Mouse (Mus musculus) CH12.LX (cell line): ENCODE data around the gene Mapkapk2. TPM values are rescaled to one million over a fixed set of nuclear protein-coding genes. Genes with fewer than 3 reads are reported as not detected.

ENCODE experiments used
- DNase-seq: peaks from one replicate; pipeline ENCODE4 v3.0.0-alpha.2; 2013; ENCODE audit errors: extremely low read depth
- H3K27ac ChIP-seq: 2 replicates; pipeline ENCODE4 v1.5.1; 2012; ENCODE audit warnings: low read depth, mild to moderate bottlenecking, control low read depth, moderate library complexity; ENCODE audit not compliant: insufficient read depth
- H3K27me3 ChIP-seq: replicated peaks from 2 replicates; pipeline ENCODE3; 2012; ENCODE audit warnings: inconsistent platforms
- H3K36me3 ChIP-seq, 2 experiments: replicated peaks in 1 of 2; 2 replicates each; pipeline versions ENCODE3 to v1.6.1; 2012; ENCODE audit warnings: inconsistent platforms in 1 of 2, low read length in 1 of 2, mild to moderate bottlenecking in 1 of 2, mixed read lengths in 1 of 2, moderate library complexity in 1 of 2; ENCODE audit not compliant: control insufficient read depth in 1 of 2, insufficient read depth in 1 of 2
- H3K4me1 ChIP-seq, 2 experiments: 2 replicates each; pipeline ENCODE4 v1.6.1; 2012; ENCODE audit warnings: inconsistent platforms in 1 of 2, moderate library complexity in 1 of 2; ENCODE audit not compliant: insufficient read depth in 2 of 2, control insufficient read depth in 1 of 2
- H3K4me2 ChIP-seq: 2 replicates; pipeline ENCODE4 v1.6.1; 2012; ENCODE audit warnings: low read depth, mild to moderate bottlenecking, control low read depth; ENCODE audit not compliant: poor library complexity, insufficient read depth, severe bottlenecking
- H3K4me3 ChIP-seq, 3 experiments: fragments of 150-350 bp in 1 of 3; sonication (generic) in 1 of 3; replicated peaks in 1 of 3; 2 replicates each; pipeline versions ENCODE3 to v1.5.1; 2011 to 2012; ENCODE audit warnings: low read depth in 2 of 3, low read length in 2 of 3, mild to moderate bottlenecking in 2 of 3, moderate library complexity in 2 of 3, control low read depth in 1 of 3, improper control_type of control experiment in 1 of 3, inconsistent platforms in 1 of 3, mixed read lengths in 1 of 3; ENCODE audit not compliant: poor library complexity in 1 of 3
- H3K79me2 ChIP-seq: replicated peaks from 2 replicates; pipeline ENCODE4 v1.6.1; 2012; ENCODE audit warnings: mild to moderate bottlenecking, moderate library complexity; ENCODE audit not compliant: control insufficient read depth, poor library complexity, insufficient read depth, severe bottlenecking; ENCODE audit errors: extremely low read depth
- H3K9ac ChIP-seq: 2 replicates; pipeline ENCODE4 v1.6.1; 2012; ENCODE audit warnings: low read depth, mild to moderate bottlenecking, control low read depth, moderate library complexity; ENCODE audit not compliant: insufficient read depth
- H3K9me3 ChIP-seq: replicated peaks from 2 replicates; pipeline ENCODE3; 2012; ENCODE audit warnings: low read length, inconsistent platforms, mixed read lengths
- BHLHE40 ChIP-seq: IDR thresholded peaks from 2 replicates; pipeline ENCODE4 v1.6.1; 2011; ENCODE audit warnings: mild to moderate bottlenecking, low read depth, low read length, improper control_type of control experiment
- CHD2 ChIP-seq: IDR thresholded peaks from 2 replicates; pipeline ENCODE4 v1.6.1; 2011; ENCODE audit warnings: low read length, improper control_type of control experiment
- CTCF ChIP-seq, 2 experiments: IDR thresholded peaks in 1 of 2; conservative IDR thresholded peaks in 1 of 2; 2 replicates each; pipeline ENCODE4 v1.5.1; 2011 to 2012; ENCODE audit warnings: low read depth in 2 of 2, low read length in 2 of 2, improper control_type of control experiment in 1 of 2, inconsistent platforms in 1 of 2, mild to moderate bottlenecking in 1 of 2, moderate library complexity in 1 of 2
- E2F4 ChIP-seq: IDR thresholded peaks from 2 replicates; pipeline ENCODE4 v1.6.1; 2011; ENCODE audit warnings: low read depth, low read length, improper control_type of control experiment; ENCODE audit not compliant: insufficient replicate concordance
- ELF1 ChIP-seq: IDR thresholded peaks from 2 replicates; pipeline ENCODE4 v1.6.1; 2014; ENCODE audit warnings: low read depth, mild to moderate bottlenecking, inconsistent platforms, low read length, improper control_type of control experiment
- EP300 ChIP-seq: IDR thresholded peaks from 2 replicates; pipeline ENCODE4 v1.6.1; 2011; ENCODE audit warnings: low read length, improper control_type of control experiment
- ETS1 ChIP-seq: conservative IDR thresholded peaks from 2 replicates; pipeline ENCODE4 v1.6.1; 2012; ENCODE audit warnings: low read depth, mild to moderate bottlenecking, inconsistent platforms, low read length, improper control_type of control experiment, moderate library complexity
- GABPA ChIP-seq: IDR thresholded peaks from 2 replicates; pipeline ENCODE4 v1.6.1; 2012; ENCODE audit warnings: low read depth, low read length, improper control_type of control experiment, inconsistent platforms; ENCODE audit not compliant: insufficient replicate concordance
- HCFC1 ChIP-seq: IDR thresholded peaks from 2 replicates; pipeline ENCODE4 v1.6.1; 2012; ENCODE audit warnings: low read depth, mild to moderate bottlenecking, inconsistent platforms, low read length, improper control_type of control experiment
- IRF4 ChIP-seq: IDR thresholded peaks from 2 replicates; pipeline ENCODE4 v1.6.1; 2014; ENCODE audit warnings: low read depth, mild to moderate bottlenecking, inconsistent platforms, low read length, improper control_type of control experiment
- KAT2A ChIP-seq: IDR thresholded peaks from 2 replicates; pipeline ENCODE4 v1.6.1; 2012; ENCODE audit warnings: low read length, improper control_type of control experiment, inconsistent platforms; ENCODE audit not compliant: insufficient replicate concordance
- MAFK ChIP-seq: IDR thresholded peaks from 2 replicates; pipeline ENCODE4 v1.6.1; 2011; ENCODE audit warnings: low read length, improper control_type of control experiment; ENCODE audit not compliant: insufficient replicate concordance
- MAX ChIP-seq: IDR thresholded peaks from 2 replicates; pipeline ENCODE4 v1.6.1; 2011; ENCODE audit warnings: low read length, improper control_type of control experiment
- MAZ ChIP-seq: IDR thresholded peaks from 2 replicates; pipeline ENCODE4 v1.6.1; 2012; ENCODE audit warnings: low read depth, mild to moderate bottlenecking, inconsistent platforms, low read length, improper control_type of control experiment, moderate library complexity
- MYC ChIP-seq: IDR thresholded peaks from 2 replicates; pipeline ENCODE4 v1.6.1; 2011; ENCODE audit warnings: low read depth, mild to moderate bottlenecking, improper control_type of control experiment, low read length
- NELFE ChIP-seq: IDR thresholded peaks from 2 replicates; pipeline ENCODE4 v1.6.1; 2011; ENCODE audit warnings: low read depth, low read length, improper control_type of control experiment
- NRF1 ChIP-seq: IDR thresholded peaks from 2 replicates; pipeline ENCODE4 v1.6.1; 2014; ENCODE audit warnings: low read depth, mild to moderate bottlenecking, inconsistent platforms, low read length, improper control_type of control experiment, moderate library complexity
- POLR2A ChIP-seq: IDR thresholded peaks from 2 replicates; pipeline ENCODE4 v1.6.1; 2011; ENCODE audit warnings: low read depth, mild to moderate bottlenecking, improper control_type of control experiment, low read length
- RAD21 ChIP-seq: IDR thresholded peaks from 2 replicates; pipeline ENCODE4 v1.6.1; 2011; ENCODE audit warnings: low read depth, mild to moderate bottlenecking, low read length, improper control_type of control experiment, moderate library complexity
- RCOR1 ChIP-seq: conservative IDR thresholded peaks from 2 replicates; pipeline ENCODE4 v1.6.1; 2012; ENCODE audit warnings: low read depth, mild to moderate bottlenecking, inconsistent platforms, low read length, improper control_type of control experiment
- SIN3A ChIP-seq: IDR thresholded peaks from 2 replicates; pipeline ENCODE4 v1.6.1; 2012; ENCODE audit warnings: low read length, improper control_type of control experiment, inconsistent platforms
- SMC3 ChIP-seq: IDR thresholded peaks from 2 replicates; pipeline ENCODE4 v1.6.1; 2011; ENCODE audit warnings: low read depth, low read length, improper control_type of control experiment
- UBTF ChIP-seq: IDR thresholded peaks from 2 replicates; pipeline ENCODE4 v1.6.1; 2012; ENCODE audit warnings: low read depth, mild to moderate bottlenecking, inconsistent platforms, low read length, improper control_type of control experiment, moderate library complexity
- USF1 ChIP-seq: IDR thresholded peaks from 2 replicates; pipeline ENCODE4 v1.6.1; 2014; ENCODE audit warnings: low read depth, mild to moderate bottlenecking, inconsistent platforms, low read length, improper control_type of control experiment
- ZKSCAN1 ChIP-seq: IDR thresholded peaks from 2 replicates; pipeline ENCODE4 v1.6.1; 2012; ENCODE audit warnings: low read depth, inconsistent platforms, low read length, improper control_type of control experiment, borderline replicate concordance
- ZNF384 ChIP-seq: IDR thresholded peaks from 2 replicates; pipeline ENCODE4 v1.6.1; 2012; ENCODE audit warnings: low read depth, low read length, improper control_type of control experiment, inconsistent platforms
- dilution Hi-C: fragments of 300-500 bp; cut with MboI; formaldehyde crosslinking; loops from 2 replicates; pipeline ENCODE4 v1.14.3; 2020; ENCODE audit warnings: low sequenced_read_pairs; ENCODE audit not compliant: extremely low pct_unique_long_range_greater_than_20kb, extremely low pct_ligation_motif_present
- in situ Hi-C: fragments of 300-500 bp; cut with MboI; formaldehyde crosslinking; loops from 3 replicates; pipeline ENCODE4 v1.14.3; 2019; ENCODE audit warnings: low sequenced_read_pairs, low pct_ligation_motif_present, low pct_unique_long_range_greater_than_20kb, mixed read lengths
- polyA plus RNA-seq: library from polyadenylated mRNA; unstranded; fragments of >175 nt; gene quantifications from 2 replicates; pipeline ENCODE4 v1.2.1, GENCODE M21; 2012; ENCODE audit warnings: low read depth; ENCODE audit not compliant: insufficient read length
- total RNA-seq, 2 experiments: library from RNA; depleted of rRNA; stranded (reverse); fragments of 300-350 nt in 1 of 2; fragments of >200 nt in 1 of 2; gene quantifications; 2 replicates each; pipeline ENCODE4 v1.2.3; 2012 to 2014

The Mapkapk2 gene
- total and polyA plus RNA-seq, 3 experiments = 55.0 to 63.5 (median 62.9) TPM

DNA sequence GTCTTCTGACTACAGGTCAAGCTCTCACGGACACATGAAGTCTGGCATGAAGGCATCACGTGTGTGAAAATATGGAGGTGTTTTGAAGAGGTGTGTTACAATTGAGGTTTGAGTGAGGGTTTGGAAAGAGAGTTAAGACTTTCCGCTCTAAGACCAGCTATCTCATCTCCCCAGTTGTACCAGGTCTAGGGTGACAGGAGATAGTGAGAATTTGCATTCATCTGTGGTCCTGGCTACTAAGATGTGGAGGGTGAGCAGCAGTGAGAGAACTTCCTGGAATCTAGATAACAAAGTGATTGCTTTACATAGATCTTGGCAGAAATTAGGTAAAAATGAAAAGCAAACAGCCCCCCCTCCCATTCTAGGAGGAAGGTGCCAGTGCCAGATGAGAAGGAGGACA, 68.4 kb downstream of the Mapkapk2 start:
- in situ Hi-C loops = no loop called here
- Histone ChIP-seq H3K27ac (no peak overlapping the region), H3K4me2 (no peak overlapping the region)

DNA sequence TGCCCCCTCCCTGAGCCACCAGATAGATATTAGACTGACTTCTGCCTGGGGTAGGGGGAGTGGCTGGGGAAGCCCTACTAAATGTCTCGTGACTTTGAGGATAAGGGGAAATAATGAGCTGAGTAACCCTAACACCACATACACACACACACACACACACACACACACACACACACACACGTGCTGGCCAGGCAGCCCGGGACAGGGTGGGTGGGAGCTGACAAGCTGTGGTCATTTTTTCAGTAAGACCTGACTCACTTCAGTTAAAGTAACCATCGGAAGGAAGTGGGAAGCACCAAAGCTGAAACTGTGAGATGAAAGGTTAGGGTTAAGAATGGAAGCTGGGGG, 71.8 kb downstream of the Mapkapk2 start:
- H3K4me3 ChIP-seq = peak overlapping the region in 1 of 3 experiments; percentile 4
- H3K4me1 ChIP-seq = peaks cover 16 to 57% of the 10 kb centered on the region in 2 experiments
- dilution Hi-C loops = no loop called here
- H3K36me3 ChIP-seq = peaks cover 32 to 42% of the 10 kb centered on the region in 2 experiments
- DNase-seq = peak; percentile 66
- H3K9me3 ChIP-seq = no peaks in the 10 kb centered on the region
- H3K79me2 ChIP-seq = peaks cover 15% of the 10 kb centered on the region
- no peaks in the 10 kb centered on the region for H3K27me3 ChIP-seq
- in situ Hi-C loops = no loop called here
- TF ChIP-seq ETS1 = peak; percentile 91
- no peak for TF ChIP-seq UBTF
- peak; percentile 34; the same call in 1 of the 2 replicates for TF ChIP-seq ZNF384
- TF ChIP-seq ELF1 = no peak
- no peak for TF ChIP-seq POLR2A
- no peak for TF ChIP-seq RAD21
- no peak for TF ChIP-seq NELFE
- peak; percentile 25; the same call in 1 of the 2 replicates for TF ChIP-seq MAX
- TF ChIP-seq RCOR1 = 0 out of 2 replicates have a peak, but pooled peaks have one; percentile 45
- TF ChIP-seq IRF4 = peak; percentile 26; the same call in 1 of the 2 replicates
- no peak for TF ChIP-seq NRF1
- 0 out of 2 replicates have a peak, but pooled peaks have one; percentile 3 for TF ChIP-seq HCFC1
- peak; percentile 13; the same call in 1 of the 2 replicates for TF ChIP-seq SMC3
- no peak for TF ChIP-seq E2F4
- peak; percentile 33; the same call in 1 of the 2 replicates for TF ChIP-seq SIN3A
- 0 out of 2 replicates have a peak, but pooled peaks have one; percentile 36 for TF ChIP-seq MAFK
- no peak for TF ChIP-seq KAT2A
- 0 out of 2 replicates have a peak, but pooled peaks have one; percentile 40 for TF ChIP-seq MAZ
- no peak for TF ChIP-seq GABPA
- TF ChIP-seq MYC = 0 out of 2 replicates have a peak, but pooled peaks have one; percentile 18
- no peak for TF ChIP-seq CTCF (conservative IDR thresholded peaks at IDR 0.05 in 1 of 2, IDR thresholded peaks at IDR 0.05 in 1 of 2; ENCODE audit: low read depth in 2 of 2, low read length in 2 of 2)
- TF ChIP-seq CHD2 = 0 out of 2 replicates have a peak, but pooled peaks have one; percentile 40
- TF ChIP-seq EP300 = no peak
- TF ChIP-seq ZKSCAN1 = no peak
- peak; percentile 98 for TF ChIP-seq BHLHE40
- no peak for TF ChIP-seq USF1
- H3K4me2 ChIP-seq = peak overlapping the region; percentile 11; the same call in 1 of the 2 replicates
- peak overlapping the region; percentile 40 for H3K27ac ChIP-seq
- 0 out of 2 replicates have a peak overlapping the region, but pooled peaks have one; percentile 9 for H3K9ac ChIP-seq

More for the DNA sequence above, 68.4 kb downstream of the Mapkapk2 start:
- Histone ChIP-seq H3K4me3 (no peak overlapping the region), H3K36me3 (peaks cover 7 to 15% of the 10 kb centered on the region in 2 experiments), H3K79me2 (no peaks in the 10 kb centered on the region), H3K27me3 (no peaks in the 10 kb centered on the region), H3K9ac (no peak overlapping the region), H3K9me3 (no peaks in the 10 kb centered on the region), H3K4me1 (peaks cover 13 to 43% of the 10 kb centered on the region in 2 experiments)
- dilution Hi-C loops = no loop called here
- TF ChIP-seq ETS1 (peak; percentile 9; the same call in 1 of the 2 replicates), GABPA (no peak), BHLHE40 (peak; percentile 41)
- no peak for DNase-seq
